Mouse (Mus musculus): ENCODE data around the gene Mettl27.
"Not testable (repeated sequence)": the region's sequence is repeated elsewhere in the genome, so short reads cannot be mapped to it uniquely, and the experiment has no call there.

Mettl27 gene

GRCm38 (mm10) chr5:134920106-134920687 is 12.0 kb upstream of the Mettl27 start:
- DNase-seq (ENCODE audit: low read depth, low spot score): no peak

GRCm38 (mm10) chr5:134921106-134921505 is 11.1 kb upstream of the Mettl27 start:
- DNase-seq (ENCODE audit: low read depth, low spot score): no peak

GRCm38 (mm10) chr5:134923141-134923540 is 9.0 kb upstream of the Mettl27 start:
- DNase-seq (ENCODE audit: low read depth, low spot score): no peak

GRCm38 (mm10) chr5:134926726-134927125 is 5.4 kb upstream of the Mettl27 start:
- DNase-seq (ENCODE audit: low read depth, low spot score): no peak

- no peak for DNase-seq (ENCODE audit: low read depth, low spot score)
Measured at GRCm38 (mm10) chr5:134929988-134930387, 2.2 kb upstream of the Mettl27 start.

GRCm38 (mm10) chr5:134932903-134933276 is 722 bp downstream of the Mettl27 start:
- peak; percentile 63 for DNase-seq (ENCODE audit: low read depth, low spot score)

- no peak for DNase-seq (ENCODE audit: low read depth, low spot score)
Measured at GRCm38 (mm10) chr5:134933281-134933680, 1.1 kb downstream of the Mettl27 start.

- not testable (repeated sequence) for DNase-seq (ENCODE audit: low read depth, low spot score)
Measured at GRCm38 (mm10) chr5:134933686-134934085, 1.5 kb downstream of the Mettl27 start.

- no peak for DNase-seq (ENCODE audit: low read depth, low spot score)
Measured at GRCm38 (mm10) chr5:134934666-134935065, 2.5 kb downstream of the Mettl27 start.

GRCm38 (mm10) chr5:134936051-134936450 is 3.9 kb downstream of the Mettl27 start:
- DNase-seq (ENCODE audit: low read depth, low spot score): no peak

GRCm38 (mm10) chr5:134936626-134937185 is 4.5 kb downstream of the Mettl27 start:
- DNase-seq (ENCODE audit: low read depth, low spot score): no peak

- no peak for DNase-seq (ENCODE audit: low read depth, low spot score)
Measured at GRCm38 (mm10) chr5:134939069-134939468, 6.9 kb downstream of the Mettl27 start.

GRCm38 (mm10) chr5:134939554-134939953 is 7.4 kb downstream of the Mettl27 start:
- not testable (repeated sequence) for DNase-seq (ENCODE audit: low read depth, low spot score)

GRCm38 (mm10) chr5:134941472-134942209 is 9.5 kb downstream of the Mettl27 start:
- DNase-seq (ENCODE audit: low read depth, low spot score): no peak

- DNase-seq (ENCODE audit: low read depth, low spot score): no peak
Measured at GRCm38 (mm10) chr5:134942740-134943139, 10.6 kb downstream of the Mettl27 start.

- no peak for DNase-seq (ENCODE audit: low read depth, low spot score)
Measured at GRCm38 (mm10) chr5:134944179-134944578, 12.0 kb downstream of the Mettl27 start.

- DNase-seq (ENCODE audit: low read depth, low spot score): no peak
Measured at GRCm38 (mm10) chr5:134945266-134945959, 13.2 kb downstream of the Mettl27 start.

GRCm38 (mm10) chr5:134946063-134946856 is 14.1 kb downstream of the Mettl27 start:
- no peak for DNase-seq (ENCODE audit: low read depth, low spot score)

- peak; percentile 59 for DNase-seq (ENCODE audit: low read depth, low spot score)
Measured at GRCm38 (mm10) chr5:134946857-134947255, 14.7 kb downstream of the Mettl27 start, which contains the start of gene Cldn4. Cldn4 (minus strand) TSS chr5:134946934.

- DNase-seq (ENCODE audit: low read depth, low spot score): no peak
Measured at GRCm38 (mm10) chr5:134947420-134948084, 15.4 kb downstream of the Mettl27 start.

GRCm38 (mm10) chr5:134948085-134948439 is 15.9 kb downstream of the Mettl27 start:
- no peak for DNase-seq (ENCODE audit: low read depth, low spot score)
